Mouse (Mus musculus) lung, embryonic 15.5 days (tissue): ENCODE data around the gene Bora. TPM values are rescaled to one million over a fixed set of nuclear protein-coding genes. Genes with fewer than 3 reads are reported as not detected.
"Not testable (repeated sequence)": the region's sequence is repeated elsewhere in the genome, so short reads cannot be mapped to it uniquely, and the experiment has no call there.

ENCODE experiments used
- ATAC-seq: fragments of 200-750 bp; cut with Nextera tagmentation; 2 replicates; pipeline ENCODE4 v1.8.0; 2017; ENCODE audit warnings: moderate number of reproducible peaks, borderline replicate concordance; ENCODE audit not compliant: low FRiP score, low TSS enrichment; ENCODE audit errors: extremely low read depth
- H3K27ac ChIP-seq: fragments of 300-500 bp; sonication (generic); 2 replicates; pipeline ENCODE4 v1.5.1; 2015; ENCODE audit warnings: moderate library complexity, mild to moderate bottlenecking, inconsistent platforms
- H3K27me3 ChIP-seq: fragments of 300-500 bp; sonication (generic); 2 replicates; pipeline ENCODE4 v1.6.1; 2015; ENCODE audit warnings: inconsistent platforms
- H3K36me3 ChIP-seq: fragments of 300-500 bp; sonication (generic); 2 replicates; pipeline ENCODE4 v1.6.1; 2015; ENCODE audit warnings: inconsistent platforms
- H3K4me1 ChIP-seq: fragments of 300-500 bp; sonication (generic); 2 replicates; pipeline ENCODE4 v1.6.1; 2015; ENCODE audit warnings: inconsistent platforms
- H3K4me2 ChIP-seq: fragments of 300-500 bp; sonication (generic); 2 replicates; pipeline ENCODE4 v1.6.1; 2015; ENCODE audit warnings: inconsistent platforms, mild to moderate bottlenecking, moderate library complexity
- H3K4me3 ChIP-seq: fragments of 300-500 bp; sonication (generic); 2 replicates; pipeline ENCODE4 v1.5.1; 2015; ENCODE audit warnings: mild to moderate bottlenecking, inconsistent platforms
- H3K9ac ChIP-seq: fragments of 300-500 bp; sonication (generic); 2 replicates; pipeline ENCODE4 v1.6.1; 2015; ENCODE audit warnings: inconsistent platforms
- H3K9me3 ChIP-seq: fragments of 300-500 bp; sonication (generic); 2 replicates; pipeline ENCODE4 v1.6.1; 2016; ENCODE audit warnings: inconsistent platforms
- WGBS: fragments of 180-500 bp; shearing (Covaris S2); methylation state at CpG from one replicate; pipeline ENCODE4 v1.1.7; 2015; 5-methylcytosine and 5-hydroxymethylcytosine counted together
- polyA plus RNA-seq: library from polyadenylated mRNA; unstranded; fragments of >200 nt; fragmentation: Nextera tagmentation; extraction: Ambion mirVana; gene quantifications from 2 replicates; pipeline ENCODE4 v1.2.1, GENCODE M21; 2015

Bora gene
- 70.3 and 75.6 TPM in 2 replicates for polyA plus RNA-seq

GRCm38 (mm10) chr14:99046031-99046781 is at the start of gene Bora, which contains the start of gene Mzt1:
Gene Bora, plus strand, starts transcription at chr14:99046222.
Gene Mzt1, minus strand, starts transcription at chr14:99046134.
- peaks cover 8% of the 10 kb centered on the region for H3K36me3 ChIP-seq

GRCm38 (mm10) chr14:99010224-99010919 is 35.6 kb upstream of the Bora start:
- H3K4me2 ChIP-seq: no peak overlapping the region
- WGBS: 37% methylated on average over 8 of the region's 8 CpGs
- ATAC-seq: no peak
- H3K27ac ChIP-seq: no peak overlapping the region
- no peaks in the 10 kb centered on the region for H3K4me1 ChIP-seq
- no peak overlapping the region for H3K9ac ChIP-seq
- H3K9me3 ChIP-seq: no peaks in the 10 kb centered on the region
- H3K36me3 ChIP-seq: no peaks in the 10 kb centered on the region
- no peak overlapping the region for H3K4me3 ChIP-seq
- no peaks in the 10 kb centered on the region for H3K27me3 ChIP-seq

More at GRCm38 (mm10) chr14:99046031-99046781, at the start of gene Bora, which contains the start of gene Mzt1:
- WGBS: under 1% methylated on average over 80 of the region's 81 CpGs
- Histone ChIP-seq H3K4me2 (peak within 1 kb of the TSS; percentile 62), H3K4me1 (peaks cover 36% of the 10 kb centered on the region), H3K9ac (peak within 1 kb of the TSS; percentile 98), H3K4me3 (peak within 1 kb of the TSS; percentile 99), H3K9me3 (no peaks in the 10 kb centered on the region), H3K27me3 (no peaks in the 10 kb centered on the region), H3K27ac (peak within 1 kb of the TSS; percentile 92)
- ATAC-seq: peak; percentile 96

GRCm38 (mm10) chr14:99010920-99011313 is 35.1 kb upstream of the Bora start:
- Histone ChIP-seq H3K9ac (no peak overlapping the region), H3K4me3 (no peak overlapping the region), H3K36me3 (no peaks in the 10 kb centered on the region), H3K9me3 (no peaks in the 10 kb centered on the region), H3K4me1 (no peaks in the 10 kb centered on the region), H3K27ac (no peak overlapping the region), H3K4me2 (no peak overlapping the region), H3K27me3 (no peaks in the 10 kb centered on the region)
- no peak for ATAC-seq
- 23% methylated on average over 2 of the region's 2 CpGs for WGBS

GRCm38 (mm10) chr14:99018691-99019090 is 27.3 kb upstream of the Bora start:
- Histone ChIP-seq H3K9ac (no peak overlapping the region), H3K36me3 (no peaks in the 10 kb centered on the region), H3K27me3 (no peaks in the 10 kb centered on the region), H3K4me1 (no peaks in the 10 kb centered on the region), H3K9me3 (no peaks in the 10 kb centered on the region), H3K4me2 (no peak overlapping the region), H3K4me3 (no peak overlapping the region), H3K27ac (no peak overlapping the region)
- 61% methylated on average over 7 of the region's 7 CpGs for WGBS
- ATAC-seq: no peak

DNA sequence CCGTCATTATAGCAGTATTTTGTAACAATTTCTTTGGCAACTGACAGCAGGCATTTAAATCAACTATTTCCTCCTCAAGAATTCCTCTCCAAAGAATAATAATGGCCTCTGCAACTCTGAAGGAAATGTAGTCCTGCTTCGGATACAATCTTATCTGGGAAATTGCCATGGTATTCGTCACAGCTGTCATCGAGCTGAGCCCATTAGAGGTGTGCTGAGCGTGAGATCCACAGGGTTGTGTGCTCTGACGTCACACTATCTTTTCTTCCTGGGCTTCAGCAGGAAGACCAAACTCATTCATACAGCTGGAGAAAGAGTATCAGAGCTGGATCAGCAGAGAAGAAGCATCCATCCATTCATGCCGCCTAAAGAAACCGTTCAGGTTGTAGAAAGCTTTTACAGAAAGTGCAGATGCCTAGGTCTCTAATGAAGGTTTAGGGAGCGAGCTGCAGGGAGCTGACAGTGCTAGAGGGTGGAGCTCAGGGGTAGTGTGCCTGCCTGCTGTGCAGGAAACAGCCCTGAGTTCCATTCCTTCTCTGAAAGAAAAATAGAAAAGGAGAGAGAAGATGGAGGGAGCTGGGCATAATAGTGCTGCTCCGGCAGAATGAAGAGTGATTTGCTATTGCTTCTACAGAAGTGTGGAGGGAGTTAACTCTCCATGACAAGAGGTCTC is 26.8 kb upstream of the Bora start:
- no peaks in the 10 kb centered on the region for H3K27me3 ChIP-seq
- H3K9ac ChIP-seq: no peak overlapping the region
- no peaks in the 10 kb centered on the region for H3K36me3 ChIP-seq
- 35% methylated on average over 10 of the region's 10 CpGs for WGBS
- no peak overlapping the region for H3K27ac ChIP-seq
- H3K9me3 ChIP-seq: no peaks in the 10 kb centered on the region
- H3K4me1 ChIP-seq: no peaks in the 10 kb centered on the region
- H3K4me3 ChIP-seq: no peak overlapping the region
- ATAC-seq: no peak
- H3K4me2 ChIP-seq: no peak overlapping the region

- H3K27ac ChIP-seq: no peak overlapping the region
- 0 out of 2 replicates have a peak overlapping the region, but pooled peaks have one; percentile 15 for H3K4me3 ChIP-seq
- ATAC-seq: no peak
- WGBS: 43% methylated on average over 12 of the region's 12 CpGs
- no peaks in the 10 kb centered on the region for H3K27me3 ChIP-seq
- H3K4me1 ChIP-seq: no peaks in the 10 kb centered on the region
- no peaks in the 10 kb centered on the region for H3K9me3 ChIP-seq
- H3K4me2 ChIP-seq: peak overlapping the region; percentile 44
- no peaks in the 10 kb centered on the region for H3K36me3 ChIP-seq
- H3K9ac ChIP-seq: 0 out of 2 replicates have a peak overlapping the region, but pooled peaks have one; percentile 13
These were observed 23.5 kb upstream of the Bora start for GRCm38 (mm10) chr14:99022346-99023086.

DNA sequence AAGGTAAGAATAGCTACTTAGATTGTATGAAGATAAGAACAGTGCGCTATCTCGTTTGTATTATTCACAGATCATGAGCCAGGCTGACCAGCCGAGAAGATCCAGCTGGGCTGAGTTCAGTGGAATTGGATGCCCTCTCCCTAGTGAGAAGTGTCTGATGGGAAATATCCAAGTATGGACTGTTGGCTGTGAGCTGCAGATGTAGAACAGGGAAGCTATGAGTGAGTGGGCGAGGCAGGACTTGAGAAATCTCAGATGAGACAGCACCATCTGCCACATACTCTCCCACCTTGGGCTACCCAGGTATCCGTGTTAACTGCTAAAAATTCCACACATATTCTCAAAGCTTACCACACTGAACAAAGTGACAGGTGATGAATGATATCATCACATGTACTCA is 16.0 kb upstream of the Bora start:
- H3K36me3 ChIP-seq: peaks cover 16% of the 10 kb centered on the region
- no peaks in the 10 kb centered on the region for H3K9me3 ChIP-seq
- no peak overlapping the region for H3K4me3 ChIP-seq
- ATAC-seq: no peak
- no peak overlapping the region for H3K27ac ChIP-seq
- WGBS: 34% methylated on average over 5 of the region's 5 CpGs
- no peaks in the 10 kb centered on the region for H3K27me3 ChIP-seq
- H3K4me2 ChIP-seq: no peak overlapping the region
- no peak overlapping the region for H3K9ac ChIP-seq
- 0 out of 2 replicates have a peak, but pooled peaks cover 4% of the 10 kb centered on the region for H3K4me1 ChIP-seq

DNA sequence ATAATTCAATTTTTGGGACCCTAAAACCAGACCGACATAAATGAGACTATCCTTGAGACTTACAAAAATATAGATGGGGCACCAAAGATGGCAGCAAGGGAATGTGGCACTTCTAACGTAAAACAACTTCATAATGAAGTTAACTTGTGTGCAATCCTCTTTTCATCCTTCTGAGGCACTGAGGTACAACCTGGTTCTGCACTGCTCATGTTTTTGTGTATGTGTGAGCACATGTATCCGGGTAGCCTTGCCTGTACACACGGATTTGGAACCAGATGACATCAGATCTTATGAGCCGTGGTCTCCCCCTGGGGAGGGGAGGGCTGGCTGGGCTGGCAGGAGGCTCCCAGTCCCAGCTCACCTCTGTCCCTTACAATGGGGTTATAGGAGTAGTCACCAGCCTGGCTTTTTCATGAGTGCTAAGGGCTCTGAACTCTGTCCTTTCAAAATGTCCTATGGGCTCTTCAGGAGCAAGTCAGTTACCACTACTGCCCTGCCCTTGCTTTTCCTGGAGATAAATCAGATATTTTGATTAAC is 14.6 kb upstream of the Bora start:
- Histone ChIP-seq H3K4me2 (no peak overlapping the region), H3K27me3 (no peaks in the 10 kb centered on the region), H3K4me3 (no peak overlapping the region), H3K9me3 (no peaks in the 10 kb centered on the region), H3K4me1 (0 out of 2 replicates have a peak, but pooled peaks cover 4% of the 10 kb centered on the region), H3K36me3 (peaks cover 20% of the 10 kb centered on the region), H3K9ac (no peak overlapping the region), H3K27ac (no peak overlapping the region)
- ATAC-seq: no peak
- WGBS: 86% methylated on average over 5 of the region's 5 CpGs

GRCm38 (mm10) chr14:99032596-99032995 is 13.4 kb upstream of the Bora start:
- peaks cover 24% of the 10 kb centered on the region for H3K36me3 ChIP-seq
- no peak overlapping the region for H3K27ac ChIP-seq
- no peaks in the 10 kb centered on the region for H3K9me3 ChIP-seq
- H3K9ac ChIP-seq: no peak overlapping the region
- H3K4me3 ChIP-seq: no peak overlapping the region
- H3K27me3 ChIP-seq: no peaks in the 10 kb centered on the region
- H3K4me2 ChIP-seq: no peak overlapping the region
- WGBS: 70% methylated on average over 5 of the region's 5 CpGs
- no peak for ATAC-seq
- H3K4me1 ChIP-seq: 0 out of 2 replicates have a peak, but pooled peaks cover 4% of the 10 kb centered on the region

- H3K4me1 ChIP-seq, H3K27me3 ChIP-seq, H3K9me3 ChIP-seq, H3K4me3 ChIP-seq, H3K9ac ChIP-seq, H3K27ac ChIP-seq, H3K4me2 ChIP-seq, ATAC-seq: not testable (repeated sequence)
- H3K36me3 ChIP-seq: peaks cover 38% of the 10 kb centered on the region
- WGBS: 94% methylated on average over 8 of the region's 8 CpGs
These were observed 11.2 kb upstream of the Bora start for GRCm38 (mm10) chr14:99034851-99035250.

DNA sequence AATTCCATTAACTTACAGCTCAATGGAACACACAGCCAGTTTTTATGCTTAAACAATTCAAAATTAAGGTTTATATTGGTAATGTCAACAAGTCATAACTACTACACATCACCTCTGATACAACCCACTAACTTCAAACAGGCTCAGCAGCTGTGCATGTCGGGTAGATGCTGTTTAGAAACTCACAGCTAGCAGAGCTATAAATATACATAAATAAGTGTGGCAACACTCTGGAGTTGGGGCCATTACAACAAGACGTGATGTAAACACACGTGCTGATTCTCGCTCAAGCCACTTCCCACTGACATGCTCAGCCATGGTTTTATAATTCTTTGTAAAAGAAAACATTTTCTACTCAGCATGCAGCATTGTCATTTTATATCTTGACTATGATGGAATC is 10.0 kb upstream of the Bora start:
- ATAC-seq: no peak; the same call in 1 of the 2 replicates

More for the DNA sequence above, 10.0 kb upstream of the Bora start:
- peaks cover 38% of the 10 kb centered on the region for H3K36me3 ChIP-seq
- H3K27me3 ChIP-seq: no peaks in the 10 kb centered on the region
- no peak overlapping the region for H3K4me2 ChIP-seq
- H3K4me1 ChIP-seq: peaks cover 2% of the 10 kb centered on the region; the same call in 1 of the 2 replicates
- no peak overlapping the region for H3K9ac ChIP-seq
- 45% methylated on average over 4 of the region's 4 CpGs for WGBS
- no peaks in the 10 kb centered on the region for H3K9me3 ChIP-seq
- no peak overlapping the region for H3K27ac ChIP-seq
- no peak overlapping the region for H3K4me3 ChIP-seq
